Mouse (Mus musculus) CH12.LX (cell line): ENCODE data around the gene G6pc.

Source experiments
- BHLHE40 ChIP-seq: IDR thresholded peaks from 2 replicates; pipeline ENCODE4 v1.6.1; 2011; ENCODE audit warnings: mild to moderate bottlenecking, low read depth, low read length, improper control_type of control experiment
- EP300 ChIP-seq: IDR thresholded peaks from 2 replicates; pipeline ENCODE4 v1.6.1; 2011; ENCODE audit warnings: low read length, improper control_type of control experiment
- USF1 ChIP-seq: IDR thresholded peaks from 2 replicates; pipeline ENCODE4 v1.6.1; 2014; ENCODE audit warnings: low read depth, mild to moderate bottlenecking, inconsistent platforms, low read length, improper control_type of control experiment

DNA sequence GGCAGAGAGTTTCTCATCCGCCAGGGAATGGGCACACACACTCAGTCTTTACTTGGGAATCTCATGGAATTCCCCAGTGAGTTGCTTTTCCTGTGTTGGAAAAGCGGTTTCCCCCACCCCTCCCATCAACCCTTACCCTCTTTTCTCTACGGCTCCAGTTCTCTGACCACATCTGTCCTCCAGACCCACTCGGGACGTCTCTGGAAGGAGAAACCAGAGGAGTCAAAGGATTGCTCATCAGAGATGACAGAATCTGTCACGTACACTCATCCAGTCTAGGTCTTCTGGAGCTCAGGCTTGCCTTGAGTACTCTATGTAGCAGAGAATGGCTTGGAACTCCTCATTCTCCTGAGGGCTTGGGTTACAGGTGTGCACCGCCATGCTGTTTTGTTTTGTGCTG, 18.6 kb upstream of the G6pc start:
- TF ChIP-seq EP300, result no peak
- no peak for TF ChIP-seq BHLHE40
- TF ChIP-seq USF1, result no peak
